10 mouse cellular contexts compared by ENCODE assay signal in genomic region chr9:115179935-115180334, GRCm38 (mm10).
A peak's percentile ranks its signal among the peaks of the same experiment; 100 is the strongest.
DNase-seq lines count a peak whose midpoint lies in the region; TF ChIP-seq lines count a peak whose summit lies in the region.
"Had no signal": no experiment of that assay in that cellular context is flagged by ENCODE, and none has a peak within 500 bp of the region (broad histone marks: within the 10 kb centered on the region; RNA-seq: fewer than 3 reads in every experiment).

No protein-coding gene starts in this region.

- no peaks in the 10 kb centered on the region for H3K9me3 ChIP-seq in heart, embryonic 10.5 days
- H3K9me3 ChIP-seq: heart, embryonic 13.5 days had no signal

- no peak for TF ChIP-seq POLR2A in brain, embryonic 14.5 days (IDR thresholded peaks at IDR 0.05; ENCODE audit: borderline replicate concordance, extremely low read depth, insufficient read depth, insufficient read length, poor library complexity, severe bottlenecking)

- H3K27ac ChIP-seq in heart, embryonic 10.5 days = no peak overlapping the region
- H3K27ac ChIP-seq: heart, embryonic 13.5 days had no signal

- intact Hi-C loops in left cerebral cortex, postnatal 14 days (cut with DNase I) = no loop called here

- H3K27me3 ChIP-seq in heart, embryonic 10.5 days (ENCODE audit: insufficient read depth, poor library complexity, severe bottlenecking) = no peaks in the 10 kb centered on the region
- H3K27me3 ChIP-seq: heart, embryonic 13.5 days; Patski had no signal

- TF ChIP-seq CTCF in brain, embryonic 14.5 days (IDR thresholded peaks at IDR 0.05; ENCODE audit: borderline replicate concordance, extremely low read depth, insufficient read depth, insufficient read length) = no peak

- no peaks in the 10 kb centered on the region for H3K4me1 ChIP-seq in heart, embryonic 10.5 days
- H3K4me1 ChIP-seq: heart, embryonic 13.5 days had no signal

- peak; percentile 13 for DNase-seq in embryo, embryonic 10 days (ENCODE audit: low spot score)
- DNase-seq in embryo, embryonic 9.5 days (ENCODE audit: extremely low spot score) = no peak
- DNase-seq in left cerebral cortex, postnatal 14 days (ENCODE audit: low spot score in 2 of 2) = peak; percentile 22 to 55
- DNase-seq in left cerebral cortex, adult 8-10 months (ENCODE audit: low spot score in 2 of 2) = no peak
- DNase-seq in brain, embryonic 14.5 days (ENCODE audit: low read depth) = peak; percentile 80
- peak; percentile 43 for DNase-seq in layer of hippocampus, adult 9-10 months (ENCODE audit: low spot score)
- DNase-seq in adrenal gland, postnatal 4 days (ENCODE audit: low spot score in 2 of 2) = no peak
- no peak for DNase-seq in heart, embryonic 10.5 days (ENCODE audit: low spot score)

- WGBS in heart, embryonic 10.5 days = 76% methylated on average over 8 of the region's 8 CpGs

- no peak overlapping the region for H3K4me3 ChIP-seq in heart, embryonic 10.5 days
- H3K4me3 ChIP-seq: heart, embryonic 13.5 days had no signal

- no peaks in the 10 kb centered on the region for H3K36me3 ChIP-seq in heart, embryonic 10.5 days

Comparison
In these comparisons a context has a peak if more than half of its experiments do, and no peak if none do; other contexts are left out.
1. DNase-seq: peak in embryo, embryonic 10 days (single experiment), left cerebral cortex, postnatal 14 days (2 of 2), brain, embryonic 14.5 days (single experiment) and layer of hippocampus, adult 9-10 months (single experiment); none in embryo, embryonic 9.5 days (single experiment), left cerebral cortex, adult 8-10 months (0 of 2), adrenal gland, postnatal 4 days (0 of 2) and heart, embryonic 10.5 days (single experiment).